Mouse (Mus musculus) CH12.LX (cell line): ENCODE measurements at regions not wholly inside any gene's neighbourhood (a gene's known extent, or its start where the extent isn't known, plus 50 kb on each side); places are given as distances from the start of the nearest gene placed in this dataset.

Experiments
- CHD2 ChIP-seq: IDR thresholded peaks from 2 replicates; pipeline ENCODE4 v1.6.1; 2011; ENCODE audit warnings: low read length, improper control_type of control experiment
- CTCF ChIP-seq, 2 experiments: IDR thresholded peaks in 1 of 2; conservative IDR thresholded peaks in 1 of 2; 2 replicates each; pipeline ENCODE4 v1.5.1; 2011 to 2012; ENCODE audit warnings: low read depth in 2 of 2, low read length in 2 of 2, improper control_type of control experiment in 1 of 2, inconsistent platforms in 1 of 2, mild to moderate bottlenecking in 1 of 2, moderate library complexity in 1 of 2
- EP300 ChIP-seq: IDR thresholded peaks from 2 replicates; pipeline ENCODE4 v1.6.1; 2011; ENCODE audit warnings: low read length, improper control_type of control experiment
- HCFC1 ChIP-seq: IDR thresholded peaks from 2 replicates; pipeline ENCODE4 v1.6.1; 2012; ENCODE audit warnings: low read depth, mild to moderate bottlenecking, inconsistent platforms, low read length, improper control_type of control experiment
- KAT2A ChIP-seq: IDR thresholded peaks from 2 replicates; pipeline ENCODE4 v1.6.1; 2012; ENCODE audit warnings: low read length, improper control_type of control experiment, inconsistent platforms; ENCODE audit not compliant: insufficient replicate concordance
- POLR2A ChIP-seq: IDR thresholded peaks from 2 replicates; pipeline ENCODE4 v1.6.1; 2011; ENCODE audit warnings: low read depth, mild to moderate bottlenecking, improper control_type of control experiment, low read length
- POLR2AphosphoS2 ChIP-seq: IDR thresholded peaks from 2 replicates; pipeline ENCODE4 v1.6.1; 2011; ENCODE audit warnings: low read depth, low read length, improper control_type of control experiment
- SIN3A ChIP-seq: IDR thresholded peaks from 2 replicates; pipeline ENCODE4 v1.6.1; 2012; ENCODE audit warnings: low read length, improper control_type of control experiment, inconsistent platforms
- SMC3 ChIP-seq: IDR thresholded peaks from 2 replicates; pipeline ENCODE4 v1.6.1; 2011; ENCODE audit warnings: low read depth, low read length, improper control_type of control experiment
- USF1 ChIP-seq: IDR thresholded peaks from 2 replicates; pipeline ENCODE4 v1.6.1; 2014; ENCODE audit warnings: low read depth, mild to moderate bottlenecking, inconsistent platforms, low read length, improper control_type of control experiment
- USF2 ChIP-seq: conservative IDR thresholded peaks from 2 replicates; pipeline ENCODE4 v1.6.1; 2011; ENCODE audit warnings: low read depth, low read length, improper control_type of control experiment
- ZKSCAN1 ChIP-seq: IDR thresholded peaks from 2 replicates; pipeline ENCODE4 v1.6.1; 2012; ENCODE audit warnings: low read depth, inconsistent platforms, low read length, improper control_type of control experiment, borderline replicate concordance
- ZNF384 ChIP-seq: IDR thresholded peaks from 2 replicates; pipeline ENCODE4 v1.6.1; 2012; ENCODE audit warnings: low read depth, low read length, improper control_type of control experiment, inconsistent platforms

DNA sequence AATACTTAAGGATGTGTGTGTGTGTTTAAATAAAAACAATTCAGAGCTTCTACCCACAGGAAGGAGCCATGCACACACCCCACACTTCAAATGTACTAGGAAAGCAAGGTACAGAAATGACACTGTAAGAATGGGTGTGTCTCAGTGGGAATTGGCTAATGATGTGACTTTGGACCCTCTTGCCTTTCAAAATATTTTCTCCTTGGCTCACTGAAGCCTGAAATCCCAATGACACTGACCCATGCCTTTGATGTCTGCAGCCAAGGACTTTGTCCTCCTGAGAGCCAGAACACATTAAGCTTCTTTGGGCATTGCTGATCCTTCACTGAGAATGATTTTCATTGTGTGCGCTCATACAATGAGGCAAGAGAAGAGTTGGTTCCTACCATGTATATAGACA lies 216.5 kb upstream of the Gmds start:
- TF ChIP-seq ZNF384 (no peak), USF1 (no peak), POLR2A (no peak), SIN3A (no peak), CTCF (conservative IDR thresholded peaks at IDR 0.05 in 1 of 2, IDR thresholded peaks at IDR 0.05 in 1 of 2; ENCODE audit: low read depth in 2 of 2, low read length in 2 of 2) (no peak), USF2 (no peak), EP300 (no peak), HCFC1 (no peak), SMC3 (no peak), ZKSCAN1 (no peak), KAT2A (no peak), CHD2 (no peak), POLR2AphosphoS2 (no peak)
